Mouse (Mus musculus) embryonic facial prominence, embryonic 15.5 days (tissue): ENCODE measurements around the gene Tapbp. TPM values are rescaled to one million over a fixed set of nuclear protein-coding genes. Genes with fewer than 3 reads are reported as not detected.
A peak's percentile ranks its signal among the peaks of the same experiment; 100 is the strongest.
"Not testable (repeated sequence)": the region's sequence is repeated elsewhere in the genome, so short reads cannot be mapped to it uniquely, and the experiment has no call there.

Source experiments
- ATAC-seq: fragments of 200-750 bp; cut with Nextera tagmentation; 2 replicates; pipeline ENCODE4 v1.8.0; 2017; ENCODE audit warnings: low read depth, moderate TSS enrichment; ENCODE audit not compliant: insufficient number of reproducible peaks, low FRiP score, low TSS enrichment
- H3K27ac ChIP-seq: fragments of 300-500 bp; sonication (generic); replicated peaks from 2 replicates; pipeline ENCODE4 v1.5.1; 2015; ENCODE audit warnings: mild to moderate bottlenecking, inconsistent platforms
- H3K27me3 ChIP-seq: fragments of 300-500 bp; sonication (generic); 2 replicates; pipeline ENCODE4 v1.6.1; 2015; ENCODE audit warnings: inconsistent platforms
- H3K36me3 ChIP-seq: fragments of 300-500 bp; sonication (generic); 2 replicates; pipeline ENCODE4 v1.6.1; 2015; ENCODE audit warnings: mild to moderate bottlenecking, inconsistent platforms
- H3K4me1 ChIP-seq: fragments of 300-500 bp; sonication (generic); 2 replicates; pipeline ENCODE4 v1.6.1; 2015; ENCODE audit warnings: inconsistent platforms
- H3K4me2 ChIP-seq: fragments of 300-500 bp; sonication (generic); replicated peaks from 2 replicates; pipeline ENCODE4 v1.6.1; 2015; ENCODE audit warnings: mild to moderate bottlenecking, inconsistent platforms
- H3K4me3 ChIP-seq: fragments of 300-500 bp; sonication (generic); replicated peaks from 2 replicates; pipeline ENCODE4 v1.5.1; 2015; ENCODE audit warnings: mild to moderate bottlenecking, inconsistent platforms
- H3K9ac ChIP-seq: fragments of 300-500 bp; sonication (generic); 2 replicates; pipeline ENCODE4 v1.6.1; 2015; ENCODE audit warnings: inconsistent platforms
- H3K9me3 ChIP-seq: fragments of 300-500 bp; sonication (generic); replicated peaks from 2 replicates; pipeline ENCODE4 v1.6.1; 2016; ENCODE audit warnings: inconsistent platforms
- WGBS: fragments of 180-500 bp; shearing (Covaris S2); methylation state at CpG from one replicate; pipeline ENCODE4 v1.1.7; 2015; 5-methylcytosine and 5-hydroxymethylcytosine counted together
- polyA plus RNA-seq: library from polyadenylated mRNA; unstranded; fragments of >200 nt; fragmentation: Nextera tagmentation; extraction: Ambion mirVana; gene quantifications from 2 replicates; pipeline ENCODE4 v1.2.1, GENCODE M21; 2015

Gene Tapbp
- polyA plus RNA-seq, 1 experiment from 2014 or later = 49.3 TPM

- not testable (repeated sequence) for H3K9ac ChIP-seq, H3K27me3 ChIP-seq, H3K4me3 ChIP-seq, H3K4me2 ChIP-seq, H3K27ac ChIP-seq, ATAC-seq, H3K4me1 ChIP-seq, H3K9me3 ChIP-seq, H3K36me3 ChIP-seq
- 26% methylated on average over 3 of the region's 4 CpGs for WGBS
Measured at GRCm38 (mm10) chr17:33904835-33905234, 10.9 kb upstream of the Tapbp start, which contains the start of gene Platr17. Gene Platr17 (plus strand): TSS chr17:33905135.

GRCm38 (mm10) chr17:33908331-33909076 is 7.2 kb upstream of the Tapbp start:
- Histone ChIP-seq H3K36me3 (peaks cover 25% of the 10 kb centered on the region), H3K27ac (peak overlapping the region; percentile 93), H3K9me3 (no peaks in the 10 kb centered on the region), H3K4me1 (peaks cover 28% of the 10 kb centered on the region), H3K27me3 (no peaks in the 10 kb centered on the region), H3K4me2 (peak overlapping the region; percentile 88), H3K9ac (peak overlapping the region; percentile 57), H3K4me3 (peak overlapping the region; percentile 96)
- ATAC-seq = peak; percentile 47
- under 1% methylated on average over 44 of the region's 44 CpGs for WGBS

GRCm38 (mm10) chr17:33909077-33909868 is 6.4 kb upstream of the Tapbp start, which contains the start of gene Daxx:
Gene Daxx (plus strand): TSS chr17:33909414.
- Histone ChIP-seq H3K9me3 (no peaks in the 10 kb centered on the region), H3K4me2 (peak within 1 kb of the TSS; percentile 88), H3K9ac (peak within 1 kb of the TSS; percentile 83), H3K27me3 (no peaks in the 10 kb centered on the region), H3K27ac (peak within 1 kb of the TSS; percentile 93), H3K4me1 (peaks cover 28% of the 10 kb centered on the region), H3K36me3 (peaks cover 32% of the 10 kb centered on the region), H3K4me3 (peak within 1 kb of the TSS; percentile 96)
- WGBS = under 1% methylated on average over 68 of the region's 68 CpGs
- ATAC-seq = peak; percentile 97

- peaks cover 31% of the 10 kb centered on the region for H3K4me1 ChIP-seq
- H3K27ac ChIP-seq = peak overlapping the region; percentile 91
- H3K27me3 ChIP-seq = no peaks in the 10 kb centered on the region
- H3K9me3 ChIP-seq = no peaks in the 10 kb centered on the region
- no peak for ATAC-seq
- H3K36me3 ChIP-seq = peaks cover 37% of the 10 kb centered on the region
- WGBS = 0% methylated on average over 14 of the region's 14 CpGs
- peak overlapping the region; percentile 83 for H3K9ac ChIP-seq
- peak overlapping the region; percentile 88 for H3K4me2 ChIP-seq
- peak overlapping the region; percentile 96 for H3K4me3 ChIP-seq
Measured at GRCm38 (mm10) chr17:33909869-33910250, 5.8 kb upstream of the Tapbp start.

GRCm38 (mm10) chr17:33910346-33911051 is 5.2 kb upstream of the Tapbp start:
- ATAC-seq = no peak
- peaks cover 41% of the 10 kb centered on the region for H3K36me3 ChIP-seq
- H3K9ac ChIP-seq = peak overlapping the region; percentile 83
- peaks cover 37% of the 10 kb centered on the region for H3K4me1 ChIP-seq
- H3K27ac ChIP-seq = peak overlapping the region; percentile 91
- H3K27me3 ChIP-seq = no peaks in the 10 kb centered on the region
- no peaks in the 10 kb centered on the region for H3K9me3 ChIP-seq
- H3K4me2 ChIP-seq = peak overlapping the region; percentile 88
- H3K4me3 ChIP-seq = peak overlapping the region; percentile 96
- WGBS = 40% methylated on average over 11 of the region's 11 CpGs

GRCm38 (mm10) chr17:33911052-33911812 is 4.5 kb upstream of the Tapbp start:
- Histone ChIP-seq H3K9ac (no peak overlapping the region), H3K27me3 (no peaks in the 10 kb centered on the region), H3K4me2 (no peak overlapping the region), H3K4me3 (0 out of 2 replicates have a peak overlapping the region, but pooled peaks have one; percentile 96), H3K36me3 (peaks cover 41% of the 10 kb centered on the region), H3K4me1 (peaks cover 38% of the 10 kb centered on the region), H3K27ac (no peak overlapping the region), H3K9me3 (no peaks in the 10 kb centered on the region)
- no peak for ATAC-seq
- 91% methylated on average over 31 of the region's 31 CpGs for WGBS

GRCm38 (mm10) chr17:33911813-33912414 is 3.8 kb upstream of the Tapbp start:
- ATAC-seq = no peak
- H3K4me3 ChIP-seq = no peak overlapping the region
- H3K36me3 ChIP-seq = peaks cover 41% of the 10 kb centered on the region
- no peaks in the 10 kb centered on the region for H3K27me3 ChIP-seq
- H3K9ac ChIP-seq = no peak overlapping the region
- 84% methylated on average over 28 of the region's 28 CpGs for WGBS
- no peak overlapping the region for H3K4me2 ChIP-seq
- H3K27ac ChIP-seq = no peak overlapping the region
- peaks cover 45% of the 10 kb centered on the region for H3K4me1 ChIP-seq
- H3K9me3 ChIP-seq = no peaks in the 10 kb centered on the region

- no peak overlapping the region for H3K4me3 ChIP-seq
- ATAC-seq = no peak
- H3K4me2 ChIP-seq = no peak overlapping the region
- H3K9me3 ChIP-seq = no peaks in the 10 kb centered on the region
- H3K27ac ChIP-seq = no peak overlapping the region
- H3K36me3 ChIP-seq = peaks cover 48% of the 10 kb centered on the region
- no peak overlapping the region for H3K9ac ChIP-seq
- H3K4me1 ChIP-seq = peaks cover 48% of the 10 kb centered on the region
- 83% methylated on average over 10 of the region's 10 CpGs for WGBS
- H3K27me3 ChIP-seq = no peaks in the 10 kb centered on the region
Measured at GRCm38 (mm10) chr17:33913264-33913663, 2.4 kb upstream of the Tapbp start.

GRCm38 (mm10) chr17:33913905-33914304 is 1.8 kb upstream of the Tapbp start:
- H3K27ac ChIP-seq = no peak overlapping the region
- ATAC-seq = no peak
- H3K4me1 ChIP-seq = peaks cover 50% of the 10 kb centered on the region
- H3K9me3 ChIP-seq = no peaks in the 10 kb centered on the region
- H3K4me2 ChIP-seq = no peak overlapping the region
- H3K27me3 ChIP-seq = no peaks in the 10 kb centered on the region
- H3K9ac ChIP-seq = no peak overlapping the region
- no peak overlapping the region for H3K4me3 ChIP-seq
- peaks cover 48% of the 10 kb centered on the region for H3K36me3 ChIP-seq
- WGBS = 93% methylated on average over 8 of the region's 8 CpGs

- no peak for ATAC-seq
- no peaks in the 10 kb centered on the region for H3K9me3 ChIP-seq
- no peak overlapping the region for H3K27ac ChIP-seq
- peak overlapping the region; percentile 68; the same call in 1 of the 2 replicates for H3K4me2 ChIP-seq
- no peaks in the 10 kb centered on the region for H3K27me3 ChIP-seq
- H3K4me3 ChIP-seq = peak overlapping the region; percentile 57; the same call in 1 of the 2 replicates
- H3K36me3 ChIP-seq = peaks cover 48% of the 10 kb centered on the region
- no peak overlapping the region for H3K9ac ChIP-seq
- peaks cover 54% of the 10 kb centered on the region for H3K4me1 ChIP-seq
- WGBS = 69% methylated on average over 13 of the region's 13 CpGs
Measured at GRCm38 (mm10) chr17:33914969-33915391, 719 bp upstream of the Tapbp start.
